Mouse (Mus musculus): ENCODE results near the gene Ugt1a7c.

- TF ChIP-seq CTCF (IDR thresholded peaks at IDR 0.05; ENCODE audit: low read depth, low read length) (no peak), POLR2A (IDR thresholded peaks at IDR 0.05; ENCODE audit: borderline replicate concordance, low read depth, low read length) (no peak)
Measured at GRCm38 (mm10) chr1:88264237-88264868, 169.5 kb downstream of the Ugt1a7c start.

All from bone marrow macrophage, adult 2 months (primary cell).